Mouse (Mus musculus) brain, embryonic 14.5 days (tissue): ENCODE measurements around the gene Rps29.

Source experiments
- CTCF ChIP-seq: fragments of 200-500 bp; IDR thresholded peaks from 2 replicates; pipeline ENCODE4 v1.5.1; 2012; ENCODE audit warnings: inconsistent platforms, mild to moderate bottlenecking, moderate library complexity, borderline replicate concordance; ENCODE audit not compliant: insufficient read depth, insufficient read length; ENCODE audit errors: extremely low read depth
- POLR2A ChIP-seq: fragments of 200-500 bp; IDR thresholded peaks from 2 replicates; pipeline ENCODE4 v1.6.1; 2012; ENCODE audit warnings: mild to moderate bottlenecking, inconsistent platforms, borderline replicate concordance; ENCODE audit not compliant: poor library complexity, insufficient read depth, insufficient read length, severe bottlenecking; ENCODE audit errors: extremely low read depth

DNA sequence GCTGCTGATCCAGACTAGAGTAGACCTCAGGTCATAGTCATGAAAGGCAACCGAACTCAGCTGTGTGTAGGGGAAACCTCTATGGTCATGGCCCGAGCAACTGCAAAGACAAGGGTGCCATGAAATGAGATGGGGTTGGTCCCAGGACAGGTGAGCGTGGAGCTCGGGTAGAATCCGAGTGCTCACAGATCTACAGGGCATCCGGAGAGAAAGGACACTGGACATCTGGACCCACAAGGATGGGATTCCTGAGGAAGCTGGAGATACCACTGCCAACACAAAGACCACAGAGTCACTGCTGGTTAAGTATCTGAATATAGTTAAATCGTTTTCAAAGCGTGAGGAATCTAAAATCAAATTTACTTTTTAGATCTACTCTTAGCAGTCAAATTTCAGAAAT is 48.4 kb upstream of the Rps29 start:
- no peak for TF ChIP-seq POLR2A
- no peak for TF ChIP-seq CTCF
